Mouse (Mus musculus) neural tube, embryonic 10.5 days (tissue): Measurements from ENCODE around the gene Pttg1.
A peak's percentile ranks its signal among the peaks of the same experiment; 100 is the strongest.

Source experiments
- DNase-seq: peaks from one replicate; pipeline ENCODE4 v3.0.0-alpha.2; 2017; ENCODE audit warnings: low spot score; ENCODE audit errors: extremely low spot score

Pttg1 gene

GRCm38 (mm10) chr11:43425824-43426413 lies at the start of gene Pttg1:
Pttg1 (minus strand) TSS chr11:43426251.
- DNase-seq, result peak; percentile 72

GRCm38 (mm10) chr11:43474225-43474774 lies 48.2 kb upstream of the Pttg1 start, which contains the start of gene C1qtnf2:
C1qtnf2 (plus strand) TSS chr11:43474276.
- peak; percentile 53 for DNase-seq

DNA sequence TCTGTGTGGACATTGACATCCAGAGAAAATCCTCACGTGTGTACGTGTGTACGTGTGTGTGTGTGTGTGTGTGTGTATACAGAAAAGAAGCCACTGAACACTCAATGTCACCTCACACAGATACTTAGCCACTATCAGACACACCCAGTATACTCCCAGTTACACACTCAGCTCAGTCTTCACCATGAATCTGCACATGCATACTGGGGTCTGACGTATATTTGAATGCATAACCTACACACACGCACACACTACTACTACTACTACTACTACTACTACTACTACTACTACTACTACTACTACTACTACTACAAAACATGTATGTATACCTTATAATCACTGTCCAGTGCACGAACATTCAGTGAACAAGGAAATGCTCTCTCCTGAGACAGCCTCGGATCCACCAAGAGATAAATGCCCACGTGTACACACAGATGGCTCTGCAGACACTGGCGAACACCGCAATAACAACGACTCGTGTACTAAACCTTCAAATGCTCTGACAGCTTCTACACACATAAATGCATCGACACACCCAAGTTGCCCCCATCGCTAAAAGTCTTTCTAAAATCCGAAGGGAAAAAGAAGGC lies 47.7 kb upstream of the Pttg1 start:
- no peak for DNase-seq

DNA sequence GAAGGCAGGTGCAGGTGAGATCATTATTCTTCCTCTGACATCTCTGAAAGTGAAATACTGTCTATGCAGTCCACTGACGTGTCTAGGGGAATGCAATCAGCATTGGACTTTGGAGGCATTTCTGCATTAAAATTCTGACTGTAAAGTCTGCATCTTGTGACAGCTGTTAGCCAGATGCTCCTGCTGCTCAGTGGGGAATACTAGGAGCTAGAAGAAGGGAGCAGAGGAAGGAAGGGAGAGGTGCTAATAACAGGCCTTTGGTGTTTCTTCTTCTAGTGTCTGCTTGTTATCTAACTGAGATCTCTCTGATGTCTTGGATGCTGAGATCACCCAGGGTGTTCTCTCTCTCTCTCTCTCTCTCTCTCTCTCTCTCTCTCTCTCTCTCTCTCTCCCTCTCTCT lies 47.1 kb upstream of the Pttg1 start:
- DNase-seq, result no peak

- DNase-seq, result no peak
Measured at GRCm38 (mm10) chr11:43470881-43471820, 45.1 kb upstream of the Pttg1 start.

DNA sequence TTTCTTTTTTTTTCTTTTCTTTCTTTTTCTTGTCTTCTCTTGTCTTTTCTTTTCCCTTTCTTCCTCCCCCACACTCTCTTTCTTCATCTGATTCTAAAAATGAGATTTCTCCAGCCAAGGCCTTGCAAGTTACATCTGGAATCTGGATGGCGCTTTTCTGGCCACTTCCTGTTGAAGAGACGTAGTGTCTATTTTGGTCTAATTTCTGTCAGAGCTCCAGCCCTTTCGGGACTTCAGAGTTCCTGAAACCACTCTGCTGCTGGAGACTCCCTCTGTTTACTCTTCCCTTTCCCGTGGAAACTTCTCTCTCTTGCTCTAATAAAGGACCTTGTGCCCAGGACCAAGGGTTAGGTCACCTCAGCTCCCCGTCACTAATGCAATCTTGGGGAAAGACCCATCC lies 44.1 kb upstream of the Pttg1 start:
- no peak for DNase-seq

GRCm38 (mm10) chr11:43463204-43463603 lies 37.2 kb upstream of the Pttg1 start:
- DNase-seq, result no peak

- DNase-seq, result no peak
Measured at GRCm38 (mm10) chr11:43452266-43452665, 26.2 kb upstream of the Pttg1 start.

DNA sequence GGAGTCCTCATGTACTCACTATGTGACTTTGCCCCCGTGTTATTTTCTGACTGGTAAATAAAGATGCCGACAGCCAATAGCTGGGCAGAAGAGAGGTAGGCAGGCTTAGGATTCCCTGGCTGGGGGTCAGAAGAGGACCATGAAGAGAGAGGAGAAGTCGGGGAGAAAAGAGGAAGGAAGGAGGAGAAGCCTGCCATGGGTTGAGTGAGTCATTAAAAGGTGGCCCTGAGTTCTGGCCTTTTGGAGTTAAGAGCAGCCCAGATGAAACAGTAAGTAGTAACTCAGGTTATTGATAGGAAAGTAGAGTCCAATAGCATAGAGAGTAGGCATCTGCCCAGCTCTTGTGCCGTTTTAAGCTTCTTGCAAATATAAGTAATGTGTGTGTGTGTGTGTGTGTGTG lies 25.3 kb upstream of the Pttg1 start:
- no peak for DNase-seq

DNA sequence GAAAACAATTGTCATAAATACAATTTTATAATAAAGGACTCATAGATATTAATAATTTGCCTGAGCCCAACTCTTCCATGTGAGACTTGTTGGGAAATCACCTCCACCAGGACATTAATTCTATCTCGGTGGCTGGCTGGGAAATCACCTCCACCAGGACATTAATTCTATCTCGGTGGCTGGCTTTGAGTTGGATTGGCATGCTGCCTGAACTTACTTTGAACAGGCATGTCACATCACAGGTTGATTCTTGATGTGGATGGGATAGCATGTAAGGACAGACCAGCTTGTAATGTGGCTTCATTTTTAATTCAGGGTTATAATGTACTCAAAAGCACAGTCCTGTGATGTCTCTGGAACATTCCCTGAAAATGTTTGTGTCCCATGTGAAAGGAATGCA lies 23.9 kb upstream of the Pttg1 start:
- no peak for DNase-seq

GRCm38 (mm10) chr11:43443183-43443582 lies 17.1 kb upstream of the Pttg1 start:
- no peak for DNase-seq

DNA sequence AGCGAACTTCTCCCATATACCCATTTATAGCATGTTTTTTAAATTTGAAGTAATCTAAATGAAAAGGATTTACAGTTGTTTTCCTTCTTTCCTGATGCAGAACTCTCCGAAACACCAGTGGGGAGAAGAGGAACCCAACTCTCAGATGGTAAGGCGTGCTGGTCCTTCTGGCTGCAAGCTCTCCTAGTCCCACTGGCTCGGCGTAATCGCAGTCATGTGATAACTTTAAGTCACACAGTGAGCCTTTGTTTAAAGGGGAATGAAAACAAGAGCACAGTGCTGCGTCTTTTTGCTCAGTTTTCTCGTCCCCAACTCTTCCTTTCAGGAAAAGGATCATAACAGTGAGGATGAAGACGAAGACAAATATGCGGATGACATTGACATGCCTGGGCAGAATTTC lies 15.1 kb upstream of the Pttg1 start:
- no peak for DNase-seq

- DNase-seq, result no peak
Measured at GRCm38 (mm10) chr11:43434024-43434407, 8.0 kb upstream of the Pttg1 start.

DNA sequence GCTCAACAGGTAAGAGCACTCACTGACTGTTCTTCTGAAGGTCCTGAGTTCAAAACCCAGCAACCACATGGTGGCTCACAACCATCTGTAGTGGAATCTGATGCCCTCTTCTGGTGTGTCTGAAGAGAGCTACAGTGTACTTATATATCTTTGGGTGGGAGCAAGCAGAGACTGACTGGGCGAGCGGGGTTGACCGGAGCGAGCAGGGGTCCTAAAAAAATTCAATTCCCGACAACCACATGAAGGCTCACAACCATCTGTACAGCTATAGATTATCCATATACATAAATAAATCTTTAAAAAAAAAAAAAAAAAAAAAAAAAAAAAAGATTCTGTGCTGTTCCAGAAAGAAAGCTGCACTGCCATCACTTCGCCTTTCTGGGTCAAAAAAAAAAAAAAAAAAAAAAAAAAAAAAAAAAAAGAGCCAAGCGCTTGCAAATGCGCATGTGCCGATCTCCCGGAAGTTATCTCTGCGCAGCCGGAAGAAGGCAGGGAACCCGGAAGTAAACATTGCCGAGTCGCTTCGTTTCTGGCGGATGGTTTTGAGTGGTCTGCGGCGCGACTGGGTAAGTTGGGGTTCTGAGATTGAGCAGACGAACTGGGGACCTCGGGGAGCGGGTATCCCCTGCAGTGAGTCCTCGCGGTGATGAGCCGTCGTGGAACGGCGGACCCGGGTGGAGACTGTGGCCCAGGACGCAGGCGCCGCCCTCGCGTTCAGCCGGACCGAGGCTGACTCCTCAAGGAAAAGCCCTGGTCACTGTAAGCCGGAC lies 7.4 kb upstream of the Pttg1 start, which contains the start of gene Slu7:
Gene Slu7, plus strand, starts transcription at position 491 of the 770 bp plus-strand sequence.
- DNase-seq, result peak; percentile 83

- peak; percentile 22 for DNase-seq
Measured at GRCm38 (mm10) chr11:43426414-43426884, 398 bp upstream of the Pttg1 start.

DNA sequence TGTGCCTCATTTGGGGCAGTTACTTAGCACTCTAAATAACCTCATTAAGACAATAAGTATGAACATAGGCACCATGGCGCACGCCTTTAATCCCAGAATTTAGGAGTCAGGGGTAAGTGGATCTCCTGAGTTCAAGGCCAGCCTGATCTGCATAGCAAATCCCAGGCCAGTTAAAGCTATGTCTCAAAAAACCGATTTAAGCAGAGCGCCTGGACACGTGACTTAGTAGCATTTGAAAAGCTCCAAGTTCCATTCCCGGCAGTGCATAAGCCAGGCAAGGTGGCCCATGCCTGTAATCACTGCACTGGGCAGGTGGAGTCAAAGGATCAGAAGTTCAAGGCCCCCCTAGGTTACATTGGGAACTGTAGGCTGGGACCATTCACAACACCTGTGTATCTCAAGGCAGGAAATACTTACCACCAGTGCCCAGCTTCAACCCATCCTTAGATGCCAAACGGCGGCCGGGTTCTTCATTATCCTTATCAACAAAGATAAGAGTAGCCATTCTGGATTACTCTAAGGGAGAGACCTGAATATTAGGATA lies 813 bp downstream of the Pttg1 start:
- DNase-seq, result no peak

DNA sequence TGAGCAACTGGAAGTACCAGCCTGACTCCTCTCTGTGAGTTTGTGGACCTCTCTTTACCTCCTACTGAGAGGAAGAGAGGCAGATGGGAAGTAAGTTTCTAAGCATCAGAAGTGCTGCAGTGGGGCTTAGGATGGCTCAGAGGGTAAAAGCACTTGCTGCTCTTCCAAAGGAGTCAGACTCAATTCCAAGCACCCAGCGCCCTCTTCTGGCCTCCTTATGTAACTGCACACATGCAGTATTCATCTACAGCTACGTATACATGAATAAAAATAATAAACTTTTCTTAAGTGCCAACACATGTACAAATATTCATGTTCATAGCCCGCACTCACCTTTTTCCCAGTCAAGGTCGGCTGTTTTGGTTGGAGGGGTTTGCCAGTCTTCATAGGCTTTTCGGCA lies 1.7 kb downstream of the Pttg1 start:
- no peak for DNase-seq

GRCm38 (mm10) chr11:43417201-43417600 lies 8.8 kb downstream of the Pttg1 start:
- DNase-seq, result no peak

DNA sequence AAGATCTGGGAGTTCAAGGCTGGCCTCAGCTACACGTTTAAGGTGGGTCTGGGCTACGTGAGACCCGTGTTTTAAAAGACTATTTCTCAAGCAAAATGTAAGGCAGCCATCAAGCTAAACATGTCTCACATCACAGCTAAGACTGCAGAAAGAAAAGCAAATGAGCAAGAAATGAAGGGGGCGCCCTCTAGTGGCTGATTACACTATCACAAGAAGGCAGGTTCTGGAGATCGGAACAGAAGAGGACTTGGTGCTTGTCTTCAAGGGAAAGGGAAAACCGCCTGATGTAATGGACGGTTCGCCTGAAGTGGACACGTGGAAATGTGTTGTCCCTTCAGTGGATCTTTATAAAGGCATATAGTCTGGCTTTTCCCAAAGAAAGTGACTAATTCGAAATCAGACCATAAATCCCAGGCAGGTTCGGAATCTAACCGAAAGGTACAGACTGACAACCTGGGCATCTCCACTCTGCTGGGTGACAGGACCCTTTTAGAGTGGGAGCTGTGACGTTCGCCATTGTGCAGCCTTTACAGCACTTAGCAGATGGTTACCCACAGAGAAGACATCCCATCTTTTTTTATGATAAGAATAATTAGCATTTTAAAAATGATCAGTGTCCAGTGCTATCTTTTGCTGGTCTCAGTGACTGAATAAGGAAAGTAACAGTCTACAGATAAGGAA lies 13.1 kb downstream of the Pttg1 start:
- peak; percentile 78 for DNase-seq

DNA sequence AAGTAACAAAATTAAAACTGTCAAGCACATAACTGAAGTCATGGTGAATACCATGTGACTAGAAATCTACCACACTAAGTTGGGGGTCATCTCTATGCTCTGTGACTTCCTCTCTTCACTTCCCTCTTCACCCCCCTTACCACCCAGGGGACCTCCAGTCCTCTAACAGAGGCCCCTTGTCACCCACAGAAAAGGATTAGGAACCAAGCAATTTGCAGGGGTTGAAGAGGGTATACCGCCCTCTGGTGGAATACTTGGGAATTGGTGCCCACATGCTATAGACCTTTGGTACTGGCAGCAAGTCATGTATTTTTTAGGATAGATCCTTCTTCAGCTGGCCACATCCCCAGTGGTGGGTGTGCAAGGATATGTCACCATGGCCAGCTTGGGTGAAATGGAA lies 14.6 kb downstream of the Pttg1 start:
- DNase-seq, result peak; percentile 63
